Comparison of ENCODE assay signal across 8 mouse cellular contexts in genomic region chr2:155276195-155276594, GRCm38 (mm10). TPM values are rescaled to one million over a fixed set of nuclear protein-coding genes. Genes with fewer than 3 reads are reported as not detected.
DNase-seq lines count a peak whose midpoint lies in the region; ATAC-seq and TF ChIP-seq lines count a peak whose summit lies in the region.

Gene Map1lc3a (plus strand): TSS chr2:155276297.

- no peak for TF ChIP-seq CTCF in lung, adult 2 months (IDR thresholded peaks at IDR 0.05; ENCODE audit: insufficient read depth, low read length)

- no peaks in the 10 kb centered on the region for H3K27me3 ChIP-seq in forebrain, embryonic 15.5 days

- H3K4me1 ChIP-seq in forebrain, embryonic 15.5 days: peaks cover 14% of the 10 kb centered on the region
- peaks cover 9% of the 10 kb centered on the region for H3K4me1 ChIP-seq in lung, adult 2 months (ENCODE audit: control insufficient read depth, insufficient read depth, low read length)

- under 1% methylated on average over 47 of the region's 47 CpGs for WGBS in forebrain, embryonic 15.5 days
- WGBS in lung, adult 2 months: 2% methylated on average over 47 of the region's 47 CpGs

- peak within 1 kb of the TSS; percentile 93 for H3K4me3 ChIP-seq in forebrain, embryonic 15.5 days
- H3K4me3 ChIP-seq in lung, adult 2 months (replicated peaks; ENCODE audit: extremely low read depth, low read depth, low read length): peak within 1 kb of the TSS; percentile 96

- intact Hi-C loops in heart, postnatal 25 days (cut with DNase I): loop anchor here (5.0 kb wide), 1 partner anchor 106 kb away; the partner anchor contains the start of gene Trp53inp2

- peak within 1 kb of the TSS; percentile 59 for H3K4me2 ChIP-seq in forebrain, embryonic 15.5 days (replicated peaks)

- TF ChIP-seq POLR2A in lung, adult 2 months (IDR thresholded peaks at IDR 0.05; ENCODE audit: borderline replicate concordance, extremely low read depth, low read depth, low read length): peak; percentile 56; the same call in 1 of the 2 replicates

- H3K36me3 ChIP-seq in forebrain, embryonic 15.5 days: peaks cover 13% of the 10 kb centered on the region; the same call in 1 of the 2 replicates

- peak within 1 kb of the TSS; percentile 87 for H3K27ac ChIP-seq in forebrain, embryonic 15.5 days (replicated peaks)

- DNase-seq in ES-CJ7 (ENCODE audit: low read depth, low spot score): peak; percentile 97
- peak; percentile 98 for DNase-seq in cerebellum, adult 11 months
- peak; percentile 94 for DNase-seq in heart, postnatal 25 days (ENCODE audit: low spot score)
- DNase-seq in layer of hippocampus, adult 18-20 months (ENCODE audit: low spot score in 2 of 2): peak; percentile 97 to 98
- DNase-seq in lung, adult 2 months: peak; percentile 95
- peak; percentile 89 to 91 for DNase-seq in thymus, adult 18-20 months

- no peaks in the 10 kb centered on the region for H3K9me3 ChIP-seq in forebrain, embryonic 15.5 days

- peak within 1 kb of the TSS; percentile 84 for H3K9ac ChIP-seq in forebrain, embryonic 15.5 days (replicated peaks)

- peak; percentile 94 for ATAC-seq in forebrain, embryonic 15.5 days (replicated peaks)
- ATAC-seq in neutrophil, adult 5-6 weeks (ENCODE audit: extremely low read depth, insufficient number of reproducible peaks, low FRiP score, poor library complexity, severe bottlenecking): peak; percentile 93

RNA-seq across cellular contexts. Expression of gene Map1lc3a, which starts in this region (rescaled TPM):
- 358 and 365 TPM in 2 replicates for polyA plus RNA-seq in forebrain, embryonic 15.5 days (2015; fragmentation: Nextera tagmentation; extraction: Ambion mirVana)
- 100 to 1,000 TPM; 712 to 776 TPM for total RNA-seq in heart, postnatal 25 days (2021)
- total RNA-seq in layer of hippocampus, adult 18-20 months (2021): 100 to 1,000 TPM; 245 to 249 TPM
- 359 and 502 TPM in 2 replicates for polyA plus RNA-seq in lung, adult 2 months (2012; rRNA removed)
- 5.2 and 8.1 TPM in 2 replicates for total RNA-seq in neutrophil, adult 5-6 weeks (2017)

Comparison
In these comparisons a context has a peak if more than half of its experiments do, and no peak if none do; other contexts are left out.
1. Peak in every context shown above with its lines: DNase-seq, ATAC-seq, H3K4me3 ChIP-seq and H3K27ac ChIP-seq.
2. RNA of gene Map1lc3a (total RNA-seq): 712 to 776 TPM in heart, postnatal 25 days and 245 to 249 TPM in layer of hippocampus, adult 18-20 months; 5.2 to 8.1 TPM in neutrophil, adult 5-6 weeks; every median in the first group is over 10 times any median in the second.